Mouse (Mus musculus) spleen, adult 2 months (tissue): ENCODE measurements around the gene Nit1.

Experiments
- CTCF ChIP-seq: fragments of 200-500 bp; IDR thresholded peaks from 2 replicates; pipeline ENCODE4 v1.5.1; 2011; ENCODE audit warnings: mild to moderate bottlenecking, inconsistent platforms; ENCODE audit not compliant: insufficient read depth, insufficient read length, insufficient replicate concordance; ENCODE audit errors: extremely low read depth
- POLR2A ChIP-seq: fragments of 200-500 bp; IDR thresholded peaks from 2 replicates; pipeline ENCODE4 v1.6.1; 2011; ENCODE audit warnings: low read depth, low read length, inconsistent platforms

DNA sequence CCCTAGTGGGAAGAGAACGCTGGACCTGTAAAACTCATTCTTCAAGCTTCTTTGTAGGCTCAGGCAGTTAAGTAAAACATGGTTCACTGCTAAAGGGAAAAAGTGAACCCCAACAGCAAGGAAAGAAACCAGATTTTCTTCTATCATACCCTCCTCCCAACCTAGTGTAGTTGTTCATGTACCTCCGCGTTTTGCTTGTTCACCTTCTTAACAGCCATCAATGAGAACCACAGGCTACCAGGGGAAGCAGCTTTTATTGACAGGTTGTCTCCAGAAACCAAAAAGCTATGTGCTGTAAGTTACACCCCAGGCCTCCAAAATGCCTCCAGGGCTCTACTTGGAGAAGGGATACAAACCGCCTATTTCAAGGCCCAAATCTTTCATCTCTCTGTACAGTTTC, 57.1 kb downstream of the Nit1 start:
- TF ChIP-seq CTCF: no peak
- TF ChIP-seq POLR2A: no peak
